Mouse (Mus musculus) ES-E14 (cell line): ENCODE data around the gene Ccn6.

Source experiments
- CHD2 ChIP-seq: IDR thresholded peaks from 2 replicates; pipeline ENCODE4 v1.6.1; 2014; ENCODE audit warnings: mild to moderate bottlenecking, low read depth, low read length, inconsistent platforms
- HCFC1 ChIP-seq: IDR thresholded peaks from 2 replicates; pipeline ENCODE4 v1.6.1; 2012; ENCODE audit warnings: low read length, inconsistent platforms, borderline replicate concordance; ENCODE audit not compliant: insufficient read depth
- ZNF384 ChIP-seq: IDR thresholded peaks from 2 replicates; pipeline ENCODE4 v1.6.1; 2012; ENCODE audit warnings: low read depth, low read length, inconsistent platforms

DNA sequence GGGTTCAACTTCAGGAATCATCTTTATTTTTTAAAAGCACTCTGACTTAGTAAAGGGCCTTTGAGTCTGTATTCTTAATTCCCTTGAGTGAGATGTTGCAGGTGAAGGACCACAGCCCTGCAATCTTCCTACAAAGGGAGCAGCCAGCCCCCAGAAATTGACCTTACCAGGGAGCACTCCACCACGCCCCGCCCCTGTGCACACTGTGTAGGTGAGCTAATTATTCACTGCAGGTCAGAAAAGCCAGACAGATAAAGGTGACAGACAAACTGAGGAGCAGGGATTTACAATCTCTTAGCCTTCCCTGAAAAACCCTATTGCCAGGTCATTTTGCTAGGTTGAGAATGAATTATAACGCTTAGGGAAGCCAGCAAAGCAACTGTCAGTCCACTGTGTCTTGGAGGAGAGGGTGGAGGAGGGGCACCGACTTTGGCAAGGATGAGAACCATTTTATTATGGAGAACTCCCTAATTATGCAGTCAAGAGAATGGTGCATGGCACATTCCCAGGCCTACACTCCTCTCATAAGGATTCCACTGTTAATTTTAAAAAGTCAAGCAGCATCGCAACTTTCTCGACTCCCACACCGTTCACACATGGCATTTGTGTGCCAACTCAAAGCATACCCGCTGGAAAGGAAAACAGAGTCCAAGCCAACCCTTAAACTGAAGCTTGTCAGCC lies 21.4 kb upstream of the Ccn6 start:
- no peak for TF ChIP-seq HCFC1
- no peak for TF ChIP-seq CHD2
- TF ChIP-seq ZNF384, result no peak
